Mouse (Mus musculus) natural killer cell, adult 2 months (primary cell): ENCODE data around the gene Bace1.
"Not testable (repeated sequence)": the region's sequence is repeated elsewhere in the genome, so short reads cannot be mapped to it uniquely, and the experiment has no call there.

ENCODE experiments used
- DNase-seq, 2 experiments: peaks; one replicate each; pipeline ENCODE4 v3.0.0; 2022; ENCODE audit warnings: low spot score in 2 of 2

The Bace1 gene

GRCm38 (mm10) chr9:45838069-45838433 lies 329 bp upstream of the Bace1 start:
- no peak for DNase-seq

DNA sequence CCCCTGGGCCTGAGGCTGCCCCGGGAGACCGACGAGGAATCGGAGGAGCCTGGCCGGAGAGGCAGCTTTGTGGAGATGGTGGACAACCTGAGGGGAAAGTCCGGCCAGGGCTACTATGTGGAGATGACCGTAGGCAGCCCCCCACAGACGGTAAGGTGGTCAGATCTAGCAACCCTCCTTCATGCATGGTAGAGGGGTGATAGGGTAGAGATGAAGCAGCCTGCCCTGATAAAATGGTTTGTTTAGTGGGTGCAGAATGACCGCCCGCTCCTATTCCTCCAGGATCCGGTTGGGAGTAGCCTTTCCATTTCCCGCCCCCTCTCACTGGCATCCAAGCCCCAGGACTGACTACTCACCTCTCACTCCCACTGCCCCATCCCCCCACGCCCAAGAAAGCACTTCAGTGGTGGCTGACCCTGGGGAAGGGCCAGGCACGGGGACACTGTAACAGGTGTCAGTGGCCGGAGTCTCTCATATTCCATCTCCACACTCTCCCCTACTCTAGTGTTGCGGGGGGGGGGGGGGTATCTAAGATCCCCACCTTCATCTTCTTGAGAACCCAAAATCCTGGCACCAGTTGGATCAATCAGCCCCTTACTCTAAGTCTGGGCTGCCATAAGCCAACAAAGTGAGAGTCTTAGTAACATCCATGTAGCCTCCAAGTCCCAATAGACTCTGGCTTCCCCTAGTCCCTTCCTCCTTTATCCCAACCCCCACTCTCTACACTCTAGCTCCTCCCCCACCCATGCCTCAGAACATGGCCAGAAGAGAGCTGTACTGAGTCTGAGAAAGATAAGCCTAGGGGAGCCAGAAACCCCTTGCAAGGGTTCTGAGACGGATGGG lies 980 bp downstream of the Bace1 start:
- no peak for DNase-seq

DNA sequence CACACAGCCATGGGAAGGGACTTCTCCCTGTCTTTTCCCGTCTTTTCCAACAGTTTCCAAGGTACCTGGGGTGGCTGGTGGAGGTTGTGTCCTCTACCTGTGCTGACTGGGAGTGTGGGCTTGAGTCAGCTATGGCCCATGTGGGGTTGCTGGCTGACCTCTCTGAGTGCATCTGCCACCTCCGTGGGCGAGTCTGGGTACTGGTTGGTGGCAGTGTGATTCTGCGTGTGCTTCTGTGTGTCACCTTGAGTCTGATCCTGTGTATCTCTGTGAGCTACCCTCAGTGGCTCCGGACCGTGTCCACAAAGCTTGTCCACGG lies 1.6 kb downstream of the Bace1 start:
- no peak for DNase-seq

DNA sequence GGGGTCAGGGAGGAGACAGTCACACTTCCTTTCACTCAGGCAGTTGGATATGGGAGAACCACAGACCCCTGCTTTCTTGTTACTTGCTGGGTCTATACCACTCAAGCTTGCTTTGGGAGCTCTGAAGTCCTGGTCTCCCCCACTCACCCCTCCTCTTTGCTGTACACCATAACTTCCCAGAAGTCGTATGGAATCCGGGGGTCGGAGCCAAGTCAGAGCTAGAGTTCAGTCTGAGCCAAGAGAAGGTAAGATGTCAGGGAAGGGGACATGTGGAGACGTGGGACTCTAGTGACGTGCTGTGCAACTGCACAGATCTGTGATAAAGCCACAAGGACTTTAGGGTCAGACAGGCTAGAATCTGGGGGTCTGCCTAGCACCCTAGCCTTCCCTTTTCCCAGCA lies 2.0 kb downstream of the Bace1 start:
- no peak for DNase-seq

DNA sequence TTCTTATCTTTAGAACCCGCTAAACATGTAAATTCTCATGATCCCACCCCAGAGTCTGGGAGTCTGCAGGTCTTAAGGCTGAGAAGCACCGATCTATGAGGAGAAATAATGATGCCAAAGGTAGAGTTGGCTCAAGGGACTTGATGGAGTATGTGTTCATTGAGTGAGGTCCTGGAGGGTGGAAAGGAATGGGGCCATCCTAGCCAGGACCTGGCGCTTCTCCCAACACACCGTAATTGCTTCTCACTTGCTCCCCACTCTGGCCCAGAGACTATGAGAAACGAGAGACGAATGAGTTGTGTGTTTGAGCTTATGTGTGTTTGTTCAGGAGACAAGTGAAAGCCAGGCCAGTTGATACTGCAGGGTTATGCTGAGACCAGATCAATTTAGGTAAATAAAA lies 3.1 kb downstream of the Bace1 start:
- DNase-seq, result no peak

DNA sequence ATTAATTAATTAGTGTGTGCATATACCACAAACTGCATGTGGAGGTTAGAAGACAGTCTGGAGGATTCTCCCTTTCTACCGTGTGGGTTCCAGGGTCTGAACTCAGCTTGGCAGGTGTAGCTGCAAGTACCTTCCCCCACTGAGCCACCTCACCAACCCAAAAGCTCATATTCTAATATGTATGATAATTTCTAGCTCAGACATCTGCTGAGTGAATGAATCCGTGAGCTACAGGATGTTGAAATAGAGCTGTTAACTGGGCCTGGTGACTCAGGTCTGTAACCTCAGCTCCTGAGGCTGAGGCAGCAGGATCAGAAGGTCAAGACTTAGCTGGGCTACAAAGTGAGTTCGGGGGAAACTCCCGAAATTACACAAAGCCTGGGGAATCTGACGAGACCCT lies 4.6 kb downstream of the Bace1 start:
- no peak for DNase-seq

GRCm38 (mm10) chr9:45843780-45844179 lies 5.4 kb downstream of the Bace1 start:
- DNase-seq, result no peak

GRCm38 (mm10) chr9:45845541-45845940 lies 7.2 kb downstream of the Bace1 start:
- no peak for DNase-seq

DNA sequence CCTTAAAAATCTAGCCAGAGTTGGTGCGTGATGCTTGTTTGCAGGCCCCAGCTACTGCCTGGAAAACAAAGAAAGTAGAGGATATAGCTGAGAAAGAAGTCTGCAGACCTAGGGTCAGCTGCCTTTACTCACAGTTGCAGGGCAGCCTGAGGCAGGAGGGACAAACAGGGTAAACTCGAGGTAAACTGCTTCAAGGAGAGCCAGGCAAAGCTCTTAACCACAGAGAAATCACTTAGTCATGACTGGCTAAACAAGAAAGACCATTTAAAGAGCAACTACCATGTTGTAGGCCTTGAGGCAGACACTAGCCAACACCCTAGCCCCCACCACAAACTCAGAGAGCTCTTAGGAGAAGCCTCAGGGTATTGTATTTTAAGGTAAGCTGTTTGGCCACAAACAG lies 7.8 kb downstream of the Bace1 start:
- not testable (repeated sequence) for DNase-seq

- DNase-seq, result peak; percentile 30 to 46
Observed at GRCm38 (mm10) chr9:45846891-45847460, 8.6 kb downstream of the Bace1 start.

GRCm38 (mm10) chr9:45849528-45850408 lies 11.4 kb downstream of the Bace1 start:
- DNase-seq, result no peak

- DNase-seq, result no peak
Observed at GRCm38 (mm10) chr9:45850528-45851155, 12.3 kb downstream of the Bace1 start.

DNA sequence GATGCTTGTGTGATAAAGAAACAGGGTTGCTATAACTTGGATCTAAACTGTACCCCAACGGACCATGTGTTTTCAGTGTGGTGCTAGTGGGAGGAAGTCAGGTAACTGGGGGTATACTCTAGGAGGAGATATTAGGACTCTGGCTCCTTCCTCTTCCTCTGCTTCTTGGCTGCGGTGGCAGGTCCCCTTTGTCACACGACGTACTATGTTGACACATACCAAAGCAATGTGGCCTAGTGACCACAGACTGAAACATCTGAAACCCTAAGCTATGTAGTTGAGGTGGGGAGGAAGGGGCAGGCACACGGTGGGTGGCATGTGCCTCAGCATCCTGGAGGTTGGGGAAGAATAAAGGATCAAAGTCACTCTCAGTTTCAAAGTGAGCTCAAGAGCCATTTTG lies 12.9 kb downstream of the Bace1 start:
- DNase-seq, result peak in 1 of 2 experiments; percentile 10

- no peak for DNase-seq
Observed at GRCm38 (mm10) chr9:45851776-45852175, 13.4 kb downstream of the Bace1 start.

DNA sequence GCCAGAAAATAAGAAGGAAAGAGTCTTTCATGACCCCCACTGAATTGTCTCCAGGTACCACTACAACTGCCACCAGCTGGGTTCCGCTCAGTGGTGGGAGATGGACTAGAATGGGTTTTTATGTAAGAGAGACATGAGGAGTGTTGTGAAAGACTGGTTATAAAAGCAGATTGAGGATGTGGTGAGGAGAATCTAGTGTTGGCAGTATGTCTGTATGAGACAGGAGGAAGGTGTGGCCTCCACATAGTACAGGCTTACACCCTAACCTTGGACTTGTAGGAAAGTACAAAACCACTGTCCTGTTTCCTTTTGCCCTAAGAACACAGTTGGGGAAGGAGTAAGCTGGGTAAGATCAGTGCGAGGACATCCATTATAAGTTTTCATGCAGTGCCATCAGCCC lies 15.3 kb downstream of the Bace1 start:
- no peak for DNase-seq

DNA sequence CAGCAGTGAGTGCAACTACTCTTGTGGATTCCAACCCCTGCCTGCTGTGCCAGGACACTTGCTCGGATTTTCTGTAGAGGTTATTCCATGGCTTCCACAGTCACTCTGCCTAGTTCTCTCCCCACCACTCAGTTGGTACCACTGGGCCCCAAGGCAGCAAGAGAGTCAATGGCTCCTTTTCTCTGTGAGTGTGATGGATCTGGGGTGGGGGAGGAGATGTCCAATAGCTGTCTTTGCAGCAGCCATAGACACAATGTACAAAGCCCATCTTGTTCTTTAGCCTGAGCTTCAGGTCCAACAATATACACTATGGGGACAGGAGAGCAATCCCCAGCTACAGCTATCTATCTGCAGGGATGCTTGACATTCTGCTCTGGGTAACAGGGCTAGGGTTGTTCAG lies 15.8 kb downstream of the Bace1 start:
- no peak for DNase-seq

- no peak for DNase-seq
Observed at GRCm38 (mm10) chr9:45859364-45859763, 21.0 kb downstream of the Bace1 start.

DNA sequence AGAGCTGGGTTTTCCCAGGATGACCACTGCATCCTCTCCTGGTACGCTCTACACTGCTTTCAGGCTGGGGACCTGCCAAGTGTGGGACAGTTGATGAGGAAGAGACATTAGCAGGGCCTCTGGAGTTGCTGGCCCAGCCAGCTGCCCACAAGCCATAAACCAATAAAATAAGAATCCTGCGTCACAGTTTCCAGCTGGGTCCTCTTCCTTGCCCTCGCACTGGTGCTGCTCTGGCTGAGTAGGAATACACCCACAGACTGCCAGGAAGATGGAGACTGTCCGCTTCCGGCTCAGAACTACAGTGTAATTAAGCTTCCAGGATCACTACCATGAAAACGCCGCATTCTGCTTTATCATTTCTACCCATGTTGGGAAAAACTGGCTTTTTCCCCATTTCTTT lies 23.4 kb downstream of the Bace1 start:
- DNase-seq, result no peak

DNA sequence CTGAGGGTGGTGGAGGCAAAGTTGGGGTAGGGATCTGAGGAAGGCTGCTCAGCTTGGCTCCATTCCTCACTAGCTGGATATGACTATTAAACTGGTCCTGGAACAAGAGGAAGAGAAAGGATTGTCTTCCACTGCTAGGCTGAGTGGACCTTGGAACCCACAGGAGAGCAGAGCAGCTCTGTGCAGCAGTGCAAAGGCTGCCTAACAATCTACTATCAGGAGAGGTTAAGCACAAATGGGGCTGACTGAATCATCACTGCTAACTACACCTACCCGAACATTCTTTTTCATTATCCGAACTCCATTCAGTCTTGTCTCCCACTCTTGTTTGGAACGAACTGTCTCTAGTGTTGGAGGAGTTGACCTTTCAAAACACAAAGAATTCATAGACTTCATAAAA lies 30.8 kb downstream of the Bace1 start:
- DNase-seq, result no peak

DNA sequence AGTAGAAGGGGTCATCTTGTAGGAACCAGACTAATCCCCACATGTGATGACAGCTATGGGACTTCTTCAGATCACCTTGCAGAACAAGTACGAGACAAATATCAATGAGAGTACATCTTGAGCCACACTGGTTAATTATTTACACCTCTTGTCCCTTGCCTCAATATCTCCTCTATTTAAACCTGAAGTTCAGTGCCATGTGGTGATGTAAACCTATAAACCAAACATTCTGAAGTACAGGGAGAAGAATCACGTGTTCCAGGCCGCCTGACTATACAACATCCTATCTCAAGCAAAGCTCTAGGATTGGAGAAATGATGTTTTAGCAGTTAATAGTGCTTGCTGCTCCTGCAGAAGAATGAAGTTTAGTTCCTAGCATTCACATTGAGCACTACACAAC lies 31.9 kb downstream of the Bace1 start:
- no peak for DNase-seq

DNA sequence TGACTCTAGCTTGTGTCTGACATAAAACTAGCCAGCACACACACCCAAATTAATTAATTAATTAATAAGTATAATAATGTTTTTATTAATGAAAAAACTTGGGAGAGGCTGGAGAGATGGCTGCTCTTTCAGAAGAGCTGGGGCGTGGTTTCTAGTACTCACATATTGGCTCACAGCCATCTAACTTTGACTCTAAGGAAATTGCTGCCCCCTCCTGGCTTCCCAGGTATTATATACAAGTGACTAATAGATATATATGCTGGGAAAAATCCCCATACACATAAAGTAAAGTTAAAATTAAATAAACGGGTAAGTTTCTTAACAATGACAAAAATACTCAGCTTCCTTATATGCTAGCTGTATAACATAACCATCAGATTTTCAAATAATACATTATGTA lies 39.5 kb downstream of the Bace1 start:
- no peak for DNase-seq

- DNase-seq, result no peak
Observed at GRCm38 (mm10) chr9:45893681-45894080, 55.3 kb downstream of the Bace1 start.
